In the genomic region with DNA sequence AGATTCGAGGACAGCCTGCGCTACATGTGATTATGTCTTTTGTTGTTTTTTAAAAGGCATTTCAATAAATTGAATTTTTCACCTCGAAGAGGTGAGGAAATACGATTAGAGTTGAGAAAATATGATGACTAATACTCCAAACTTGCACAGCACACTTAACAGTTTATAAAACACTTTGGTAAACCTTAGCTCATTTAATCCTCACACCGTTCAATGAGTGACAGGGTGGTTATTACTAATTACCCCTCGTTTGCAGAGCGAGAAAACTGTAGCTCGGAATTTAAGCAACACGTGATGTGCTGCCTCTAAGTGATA, we compare ENCODE assay signal across 1 mouse cellular context.
A peak's percentile ranks its signal among the peaks of the same experiment; 100 is the strongest.
TF ChIP-seq lines count a peak whose summit lies in the region.

No protein-coding gene starts in this region.

TF ChIP-seq in MEL, 35 proteins besides CTCF, POLR2A, EP300 and RAD21 (continued from another document):
- no peak for TF ChIP-seq GABPA (IDR thresholded peaks at IDR 0.05; ENCODE audit: low read depth, low read length)
- peak; percentile 83; the same call in 1 of the 2 replicates for TF ChIP-seq MAX (IDR thresholded peaks at IDR 0.05; ENCODE audit: low read length)
- TF ChIP-seq MAZ (IDR thresholded peaks at IDR 0.05; ENCODE audit: low read depth, low read length), result no peak
- TF ChIP-seq POLR2AphosphoS2 (IDR thresholded peaks at IDR 0.05; ENCODE audit: low read length), result peak; percentile 24; the same call in 1 of the 2 replicates
- peak; percentile 85; the same call in 1 of the 2 replicates for TF ChIP-seq MYC (IDR thresholded peaks at IDR 0.05; ENCODE audit: low read depth, low read length)
- no peak for TF ChIP-seq CHD2 (IDR thresholded peaks at IDR 0.05; ENCODE audit: low read length)
- TF ChIP-seq ETS1 (IDR thresholded peaks at IDR 0.05; ENCODE audit: low read depth, low read length), result peak; percentile 73
- TF ChIP-seq MAFK (IDR thresholded peaks at IDR 0.05; ENCODE audit: borderline replicate concordance, low read depth, low read length), result no peak
- no peak; the same call in none of the 2 replicates for TF ChIP-seq GATA1 (IDR thresholded peaks at IDR 0.05; ENCODE audit: low read depth, low read length)
- TF ChIP-seq BHLHE40 (IDR thresholded peaks at IDR 0.05; ENCODE audit: borderline replicate concordance, low read depth, low read length), result peak; percentile 92
- TF ChIP-seq SMC3 (IDR thresholded peaks at IDR 0.05; ENCODE audit: low read depth, low read length), result no peak
- TF ChIP-seq POLR2AphosphoS5 (IDR thresholded peaks at IDR 0.05; ENCODE audit: borderline replicate concordance, low read depth, low read length), result no peak
- TF ChIP-seq MXI1 (IDR thresholded peaks at IDR 0.05; ENCODE audit: low read depth, low read length), result no peak
- no peak for TF ChIP-seq JUND (IDR thresholded peaks at IDR 0.05; ENCODE audit: low read depth, low read length)
- peak; percentile 67; the same call in 1 of the 2 replicates for TF ChIP-seq E2F4 (IDR thresholded peaks at IDR 0.05; ENCODE audit: borderline replicate concordance, low read depth, low read length)
- TF ChIP-seq ZMIZ1 (IDR thresholded peaks at IDR 0.05; ENCODE audit: low read depth, low read length), result peak; percentile 56
- no peak for TF ChIP-seq CHD1 (IDR thresholded peaks at IDR 0.05; ENCODE audit: low read depth, low read length)
- TF ChIP-seq USF2 (IDR thresholded peaks at IDR 0.05; ENCODE audit: borderline replicate concordance in 1 of 2, insufficient read depth in 1 of 2, low read depth in 1 of 2, low read length in 2 of 2), result peak; percentile 55 to 92; a peak in 3 of 4 replicates
- no peak for TF ChIP-seq ELF1 (IDR thresholded peaks at IDR 0.05; ENCODE audit: low read depth, low read length)
- TF ChIP-seq TBP (IDR thresholded peaks at IDR 0.05; ENCODE audit: low read depth, low read length), result peak; percentile 97
- no peak for TF ChIP-seq SIN3A (IDR thresholded peaks at IDR 0.05; ENCODE audit: low read length)
- peak; percentile 81; the same call in 1 of the 2 replicates for TF ChIP-seq TCF12 (IDR thresholded peaks at IDR 0.05; ENCODE audit: low read depth, low read length)
- TF ChIP-seq HCFC1 (IDR thresholded peaks at IDR 0.05; ENCODE audit: low read depth, low read length), result no peak
TF ChIP-seq in MEL: peak in this region for 13.
